Mouse (Mus musculus): ENCODE results near the gene Rpain.

Gene Rpain

DNA sequence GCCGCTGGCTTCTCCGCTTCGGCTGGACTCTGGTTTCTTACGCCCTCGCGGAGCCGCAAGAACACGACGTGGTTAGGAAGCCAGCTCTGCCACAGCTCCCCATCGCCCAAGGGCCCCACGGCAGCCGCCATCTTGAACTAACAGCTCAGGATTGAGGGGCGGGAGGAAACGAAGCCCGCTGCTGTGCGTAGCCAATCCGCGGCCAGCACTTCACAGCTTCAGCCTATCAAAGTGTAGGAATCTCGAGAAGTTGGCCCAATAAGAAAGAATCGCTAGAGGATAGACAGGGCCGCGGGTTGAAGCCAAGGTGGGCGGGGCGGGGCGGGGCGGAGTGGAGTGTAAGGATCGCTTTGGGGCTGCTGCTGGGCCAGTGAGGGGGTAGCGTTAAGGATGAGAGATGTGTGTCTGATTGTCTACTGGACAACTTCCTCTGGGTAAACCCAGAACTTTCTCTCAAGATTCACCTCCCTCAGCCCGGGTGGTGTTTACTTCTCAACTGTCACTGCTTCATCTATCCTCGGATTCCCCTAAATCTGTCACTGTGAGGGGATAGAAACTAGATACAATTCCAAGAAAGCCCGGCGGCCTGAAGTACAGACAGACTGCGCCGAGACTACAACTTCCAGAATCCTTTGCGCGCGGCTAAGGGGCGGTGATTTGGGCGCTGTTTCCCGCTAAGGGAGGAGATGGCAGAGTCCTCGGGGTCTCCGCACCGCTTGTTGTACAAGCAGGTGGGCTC lies at the start of gene Rpain, which contains the start of gene Nup88:
Gene Rpain, plus strand, starts transcription at position 393 of the 739 bp plus-strand sequence.
Gene Nup88, minus strand, starts transcription at position 153 of the 739 bp plus-strand sequence.
- peak; percentile 96 for DNase-seq

DNA sequence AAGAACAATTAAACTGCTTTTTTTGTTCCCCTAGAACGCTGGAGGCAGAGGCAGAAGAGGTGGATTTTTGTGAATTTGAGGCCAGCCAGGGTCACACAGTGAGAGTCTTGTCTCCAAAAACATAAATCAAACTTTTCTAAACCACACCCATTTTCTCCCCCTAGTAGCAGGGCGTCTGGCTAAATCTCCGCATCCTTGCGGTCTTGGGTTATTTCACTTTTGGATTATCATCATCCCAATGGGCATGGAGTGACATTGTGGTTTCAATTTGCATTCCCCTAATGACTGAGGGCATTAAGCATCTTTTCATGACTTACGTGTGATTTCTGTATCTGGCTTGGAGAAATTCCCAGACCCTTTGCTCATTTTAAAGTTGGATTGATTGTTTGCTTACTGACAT lies 38.6 kb upstream of the Rpain start:
- DNase-seq, result no peak

DNA sequence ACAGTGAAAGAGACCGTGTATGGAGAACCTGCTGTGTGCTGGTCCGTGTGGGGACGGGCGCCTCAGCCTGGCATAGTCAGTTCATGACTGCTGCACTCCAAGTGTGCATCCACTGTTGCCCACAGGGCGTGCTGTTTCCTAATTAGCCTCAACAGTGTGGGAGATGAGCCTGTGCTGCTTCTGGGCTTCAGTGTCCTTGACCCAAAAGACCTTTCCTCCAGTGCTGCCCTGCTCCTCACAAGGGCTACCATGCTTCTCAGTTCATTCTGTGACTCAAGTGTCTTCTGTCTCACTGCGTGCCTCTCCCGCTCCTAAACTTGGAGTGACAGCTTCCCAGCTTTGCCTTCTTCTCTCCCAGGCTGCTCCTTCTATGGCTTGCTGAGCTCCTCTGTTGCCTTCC lies 34.7 kb upstream of the Rpain start:
- no peak for DNase-seq

DNA sequence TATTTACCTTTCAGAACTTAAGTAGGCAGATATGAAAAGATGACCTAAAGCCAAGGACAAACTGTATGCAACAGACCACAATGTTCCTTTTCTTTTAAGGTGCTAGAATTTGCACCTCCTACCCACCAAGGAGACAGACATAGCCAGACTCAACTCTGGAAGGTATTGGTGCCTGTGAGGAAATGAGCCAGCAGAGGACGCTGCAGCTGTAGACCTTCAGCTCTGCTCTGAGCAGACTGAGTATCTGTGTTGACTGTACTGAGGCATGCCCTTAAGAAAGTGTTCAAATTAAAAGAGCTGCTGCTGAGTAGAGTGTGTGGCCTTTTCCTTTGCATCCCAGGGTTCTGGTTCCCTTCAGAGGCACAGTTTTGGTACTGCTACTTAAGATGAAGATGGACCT lies 27.4 kb upstream of the Rpain start:
- no peak for DNase-seq

DNA sequence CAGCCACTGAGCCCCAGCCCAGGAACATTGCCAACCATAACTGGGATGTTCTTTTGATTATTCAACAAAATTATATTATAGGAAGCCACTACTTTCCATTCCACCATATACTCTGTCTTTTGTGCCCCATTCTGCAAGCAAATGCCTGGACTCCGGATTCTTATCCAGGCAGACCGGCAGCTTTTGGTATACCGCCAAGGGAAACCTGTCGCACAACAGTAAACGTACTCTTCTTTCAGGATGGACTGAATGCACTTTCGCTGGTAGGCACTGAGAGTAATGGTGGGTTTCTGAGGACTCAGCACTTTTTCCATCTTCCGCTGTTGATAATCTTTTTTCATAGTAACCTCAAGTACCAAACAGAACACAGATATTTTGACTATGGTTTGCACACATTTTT lies 26.4 kb upstream of the Rpain start:
- no peak for DNase-seq

DNA sequence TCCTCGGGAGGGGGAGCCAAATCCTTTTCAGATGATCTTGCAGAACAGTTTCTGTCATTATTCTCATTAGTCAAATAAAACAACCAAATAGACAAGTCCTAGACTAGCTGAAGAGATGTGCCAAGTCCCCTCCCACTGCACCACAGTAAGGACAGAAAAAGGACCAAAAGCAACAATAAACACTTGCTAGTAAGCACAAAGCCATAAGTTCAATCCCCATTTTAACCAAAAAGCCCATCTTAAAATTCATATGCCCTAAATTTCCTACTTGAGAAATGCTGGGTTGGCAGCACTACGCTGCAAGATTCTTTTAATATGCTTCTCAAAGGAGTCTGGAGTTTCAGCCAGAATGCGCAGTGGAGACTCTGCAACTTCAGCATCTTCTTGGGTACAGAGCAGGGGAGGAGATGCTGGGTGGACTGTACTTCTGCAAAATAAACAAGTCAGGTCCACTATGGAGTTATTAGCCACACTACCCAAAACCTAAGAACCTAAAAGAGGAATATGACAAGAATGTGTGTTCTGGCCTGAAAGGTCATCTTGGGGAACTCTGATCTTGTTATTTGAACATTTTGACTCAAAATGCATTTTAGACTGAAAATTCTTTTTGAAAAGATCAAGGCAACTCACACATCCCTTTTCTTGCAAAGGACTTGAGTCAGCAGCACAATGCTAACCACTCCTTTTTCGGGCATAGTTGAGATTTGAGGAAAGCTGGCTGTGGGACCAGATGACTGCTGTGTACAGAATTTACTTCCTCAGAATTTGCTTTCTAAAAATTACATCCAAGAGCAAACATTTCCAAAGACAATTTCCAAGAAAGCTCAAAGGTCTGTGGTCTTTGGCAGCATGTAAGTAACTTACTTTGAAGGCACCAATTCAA lies 24.8 kb upstream of the Rpain start:
- DNase-seq, result no peak

DNA sequence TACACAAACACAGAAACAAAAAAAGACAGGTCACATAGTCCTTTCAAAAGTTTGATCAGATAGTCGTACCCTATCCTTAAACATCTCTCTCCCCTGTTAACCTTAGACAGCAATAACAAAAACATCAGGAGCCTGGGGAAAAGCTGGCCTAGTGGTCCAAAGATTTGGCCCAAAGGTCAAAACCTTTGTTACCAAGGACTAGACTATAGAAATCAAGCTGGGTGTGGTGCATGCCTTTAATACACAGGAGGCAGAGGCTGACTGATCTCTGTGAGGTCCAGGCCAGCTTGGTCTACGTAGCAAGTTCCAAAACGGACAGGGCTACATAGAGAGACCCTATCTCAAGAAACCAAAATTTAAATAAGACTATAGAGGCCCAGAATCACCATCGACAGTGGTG lies 15.3 kb upstream of the Rpain start:
- no peak for DNase-seq

DNA sequence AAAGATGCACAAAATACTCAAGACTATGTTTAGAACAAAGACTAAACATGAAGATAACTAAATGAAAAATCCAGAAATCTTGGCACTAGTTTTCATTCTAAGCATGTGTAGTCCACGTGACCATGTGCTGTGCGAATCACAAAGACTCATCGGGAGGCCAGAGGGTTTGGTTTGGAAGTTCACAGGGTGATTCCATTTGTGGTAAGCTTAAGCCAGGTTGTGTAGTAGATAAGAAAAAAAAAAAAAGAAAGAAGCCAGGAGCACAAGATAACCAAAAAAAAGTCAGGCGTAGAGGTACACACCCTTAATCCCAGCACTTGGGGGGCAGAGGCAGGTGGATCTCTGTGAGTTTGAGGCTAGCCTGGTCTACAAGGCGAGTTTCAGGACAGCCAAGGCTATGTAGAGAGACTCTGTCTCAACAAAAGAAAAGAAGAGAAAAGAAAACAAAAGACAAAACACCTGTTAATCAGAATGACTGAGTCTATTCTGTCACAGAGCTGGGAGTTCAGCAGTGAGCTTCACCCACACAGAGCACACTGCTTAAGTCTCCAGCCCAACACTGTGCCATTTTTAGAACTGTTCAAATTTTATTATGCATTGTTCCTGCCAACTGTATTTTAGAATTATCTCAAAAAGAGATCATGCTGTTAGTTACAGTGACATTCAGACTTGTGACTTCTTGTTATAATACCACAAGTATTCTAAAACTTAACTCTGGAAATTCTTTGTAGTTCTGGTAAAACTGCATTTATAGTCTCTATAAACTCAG lies 9.0 kb upstream of the Rpain start:
- DNase-seq, result no peak

DNA sequence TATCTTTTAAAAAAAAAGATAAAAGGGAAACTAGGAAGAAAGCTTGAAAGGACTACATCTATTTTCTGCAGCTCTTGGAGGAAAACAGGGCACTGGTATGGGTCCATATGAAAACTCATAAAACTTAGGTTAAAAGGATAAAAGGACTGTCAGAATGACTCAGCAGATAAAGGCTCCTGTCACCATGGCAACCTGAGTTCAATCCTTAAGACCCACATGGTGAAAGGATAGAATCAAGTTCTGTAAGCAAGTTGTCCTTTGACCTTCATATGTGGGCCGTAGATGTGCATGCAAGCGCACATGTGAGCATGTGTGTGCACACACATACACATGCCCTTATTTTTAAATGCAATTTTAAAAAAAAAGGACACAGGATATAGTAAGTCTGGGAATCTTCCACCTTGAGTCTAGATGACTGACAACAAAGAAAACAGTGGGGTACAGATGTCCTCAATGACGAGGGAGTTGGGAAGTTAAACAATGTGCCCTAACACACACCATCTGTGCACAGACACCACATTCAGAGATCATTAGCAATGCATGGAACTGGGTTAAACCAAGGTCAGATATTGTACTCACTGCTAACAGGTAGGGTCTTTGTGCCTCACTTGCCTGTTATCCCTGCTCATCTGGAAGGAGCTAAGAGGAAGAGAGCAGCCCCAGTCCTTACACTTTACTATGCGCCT lies 5.6 kb upstream of the Rpain start:
- DNase-seq, result no peak

DNA sequence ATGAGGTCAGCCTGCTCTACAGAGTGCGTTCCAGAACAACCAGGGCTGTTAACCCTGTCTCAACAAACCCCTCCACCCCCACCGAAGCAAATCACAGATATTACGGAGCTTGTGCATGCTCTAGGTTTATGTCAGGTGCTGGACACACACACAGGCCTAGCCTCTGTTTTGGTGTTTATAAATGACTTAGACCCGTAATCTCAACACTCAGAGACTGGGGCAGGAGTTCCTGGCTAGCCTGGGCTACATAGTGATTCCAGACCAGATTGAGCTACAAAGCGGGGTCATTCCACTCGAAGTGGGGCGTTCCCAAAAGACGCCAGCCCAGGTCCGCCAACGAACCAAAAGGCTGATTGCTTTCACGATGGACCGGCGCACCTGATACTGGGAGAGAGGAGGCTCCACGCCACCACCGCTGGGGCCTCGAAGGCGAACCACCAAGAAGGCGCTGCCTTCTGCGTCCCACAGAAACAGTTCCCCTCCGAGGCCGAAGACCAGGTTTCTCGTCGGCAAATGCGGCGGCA lies 680 bp upstream of the Rpain start:
- no peak for DNase-seq

DNA sequence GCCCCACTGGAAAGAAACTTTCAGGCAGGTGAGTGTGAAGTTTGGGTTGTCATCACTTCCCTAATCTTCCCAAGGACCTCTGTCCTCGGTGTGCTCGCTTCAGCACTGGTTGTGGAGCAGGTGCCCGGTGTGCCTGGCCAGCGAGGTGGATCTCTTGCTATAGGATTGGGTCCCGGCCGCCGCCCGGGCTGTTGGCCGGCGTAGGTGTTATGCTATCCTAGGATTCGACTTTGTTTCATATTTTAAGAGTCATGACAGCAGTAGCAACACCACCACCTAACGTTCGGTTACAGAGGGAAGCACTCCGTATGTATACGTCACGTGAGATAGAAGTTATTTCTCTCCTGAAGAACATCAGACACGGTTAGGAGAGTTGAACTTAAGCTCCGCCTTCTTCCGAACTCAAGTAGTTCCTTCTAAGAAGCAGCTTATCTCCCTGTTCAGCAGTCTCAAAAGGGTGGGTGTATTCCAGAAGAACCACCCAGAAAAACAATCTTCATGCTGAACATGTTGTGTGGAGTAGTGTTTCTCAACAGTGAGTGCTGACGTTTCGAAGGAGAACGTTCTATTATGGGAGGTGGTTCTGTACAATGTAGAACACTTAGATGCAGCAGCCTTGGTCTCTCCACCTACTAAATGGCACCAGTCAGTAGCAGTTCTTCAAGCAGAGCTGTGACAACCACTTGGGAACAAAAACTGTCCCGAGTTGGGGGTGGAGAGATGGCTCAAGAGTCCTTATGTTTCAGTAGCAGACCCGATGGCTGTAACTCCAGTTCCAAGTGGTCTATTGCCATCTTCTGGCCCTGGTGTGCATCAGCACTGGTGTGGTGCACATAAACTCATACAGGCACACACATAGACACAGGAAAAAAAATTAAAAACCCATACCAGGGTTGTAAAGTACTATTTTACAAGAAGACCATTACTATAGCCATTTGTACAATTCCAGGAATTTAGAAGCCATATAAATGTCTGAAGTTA lies 837 bp downstream of the Rpain start:
- DNase-seq, result no peak

DNA sequence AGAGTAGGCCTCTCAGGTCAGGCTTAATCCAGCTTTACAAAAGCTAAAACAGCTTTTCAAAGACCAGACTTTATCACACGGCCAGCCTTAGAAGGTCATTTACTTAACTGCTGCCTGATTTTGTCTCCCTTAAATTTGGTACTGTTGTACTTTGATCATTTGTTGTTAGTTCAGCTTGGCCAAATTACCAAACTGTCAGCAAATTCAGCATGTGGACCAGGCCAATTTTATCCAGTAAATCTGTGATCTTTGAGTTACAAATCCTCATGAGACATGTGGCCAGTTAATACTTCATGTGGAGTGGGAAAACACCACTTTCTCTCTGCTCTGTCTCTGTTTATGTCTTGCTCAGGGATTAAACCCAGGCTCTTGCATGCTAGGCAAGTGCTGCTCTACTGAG lies 2.6 kb downstream of the Rpain start:
- DNase-seq, result no peak

DNA sequence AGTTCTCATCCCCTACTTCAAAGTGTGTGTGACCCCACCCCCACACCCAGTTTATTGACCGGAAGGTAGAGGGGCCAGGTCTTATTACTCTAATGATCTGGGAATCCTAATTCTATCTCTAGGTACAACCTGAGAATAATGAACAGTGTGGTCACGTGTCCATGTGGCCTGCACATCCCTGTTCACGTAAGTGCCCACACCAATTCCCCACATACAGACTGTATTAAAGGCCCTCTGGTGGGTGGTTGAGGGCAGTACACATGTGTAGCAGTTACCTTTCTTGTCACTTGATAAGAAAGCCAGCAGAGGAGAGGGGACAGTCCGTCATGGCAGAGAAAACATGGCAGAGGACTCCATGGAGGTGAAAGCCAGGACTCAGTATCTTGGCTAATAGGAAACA lies 3.9 kb downstream of the Rpain start:
- DNase-seq, result no peak

DNA sequence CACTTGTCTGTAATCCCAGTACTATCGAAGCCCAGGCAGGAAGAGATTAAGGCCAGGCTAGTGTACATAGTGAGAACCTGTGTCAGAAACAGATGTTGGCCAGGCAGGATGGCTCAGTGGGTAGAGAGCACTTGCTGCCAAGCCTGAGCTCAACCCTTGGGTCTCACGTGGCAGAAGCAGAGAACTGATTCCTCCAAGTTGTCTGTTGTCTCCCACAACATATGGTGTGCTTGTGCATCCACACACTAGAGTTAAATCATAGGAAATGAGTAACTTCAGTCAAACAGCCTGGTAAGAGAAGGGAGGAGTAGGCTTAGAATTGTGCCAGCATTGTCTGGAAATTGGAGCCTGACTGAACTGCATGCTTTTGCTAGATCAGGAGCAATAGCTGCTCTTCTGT lies 5.2 kb downstream of the Rpain start:
- peak; percentile 61 for DNase-seq

DNA sequence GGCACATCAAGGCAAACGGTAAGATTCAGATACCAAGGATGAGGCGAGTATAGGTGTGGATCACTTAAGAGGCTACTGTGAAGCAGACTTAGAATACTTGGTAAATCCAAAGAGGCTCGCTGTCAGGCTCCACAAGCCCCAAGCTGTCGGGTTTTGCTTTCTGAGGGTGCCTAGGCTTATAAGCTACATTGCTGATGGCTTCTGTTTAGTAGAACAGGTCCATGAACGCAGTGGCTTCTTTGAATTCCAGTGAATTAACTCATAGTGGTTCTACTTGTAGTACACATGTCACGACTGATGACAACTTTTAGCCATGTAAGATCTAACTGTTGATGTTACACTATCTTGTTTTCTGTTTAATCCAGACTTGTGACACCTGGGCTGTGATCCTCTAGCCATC lies 7.3 kb downstream of the Rpain start:
- no peak for DNase-seq

DNA sequence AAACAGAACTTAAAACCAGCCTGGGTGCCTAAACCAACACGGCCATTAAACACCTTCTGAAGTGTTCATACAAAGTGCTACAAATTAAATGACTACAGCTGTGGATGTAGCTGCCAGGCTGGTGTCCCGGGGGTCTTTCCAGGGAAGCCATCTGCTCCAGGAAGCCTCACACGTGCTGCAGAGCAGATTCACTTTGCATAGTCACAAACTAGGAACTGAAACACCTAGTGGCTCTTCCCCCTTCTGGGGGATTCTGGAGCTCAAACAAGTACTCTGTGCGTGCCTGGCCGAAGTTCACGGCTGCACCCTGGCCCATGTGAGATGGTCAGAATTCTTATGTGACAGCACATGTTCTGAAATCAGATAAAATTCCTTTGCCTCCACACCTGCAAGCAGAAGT lies 10.2 kb downstream of the Rpain start:
- DNase-seq, result no peak

DNA sequence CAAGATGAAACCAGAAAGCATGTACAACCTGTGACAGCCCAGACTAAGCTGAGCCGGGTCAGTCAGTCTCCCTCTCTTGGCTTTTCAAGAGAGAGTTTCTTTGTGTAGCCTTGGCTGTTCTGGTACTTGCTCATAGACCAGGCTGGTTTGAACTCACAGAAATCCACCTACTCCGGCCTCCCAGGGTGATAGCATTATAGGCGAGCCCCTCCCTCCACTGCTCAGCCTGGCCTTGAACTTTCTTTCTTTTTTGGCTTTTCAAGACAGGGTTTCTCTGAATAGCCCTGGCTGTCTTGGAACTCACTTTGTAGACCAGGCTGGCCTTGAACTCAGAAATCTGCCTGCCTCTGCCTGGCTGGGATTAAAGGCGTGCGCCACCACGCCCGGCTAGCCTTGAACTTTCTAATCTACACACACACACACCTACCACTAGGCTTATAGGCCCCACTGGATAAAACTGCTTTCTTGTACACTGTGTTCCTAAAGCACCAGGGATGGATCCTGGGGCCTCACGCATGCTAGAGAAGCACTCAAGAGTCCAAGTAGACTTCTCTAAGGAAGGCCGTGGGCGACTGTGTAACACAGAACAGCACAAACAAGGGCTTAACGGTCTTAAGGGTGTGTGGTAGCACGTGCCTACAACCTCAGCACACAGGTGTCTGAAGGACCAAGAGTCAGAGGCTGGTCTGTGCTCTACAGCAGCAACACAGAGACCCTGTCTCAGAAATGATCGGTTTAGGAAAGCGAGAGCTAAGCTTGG lies 10.9 kb downstream of the Rpain start:
- no peak for DNase-seq

DNA sequence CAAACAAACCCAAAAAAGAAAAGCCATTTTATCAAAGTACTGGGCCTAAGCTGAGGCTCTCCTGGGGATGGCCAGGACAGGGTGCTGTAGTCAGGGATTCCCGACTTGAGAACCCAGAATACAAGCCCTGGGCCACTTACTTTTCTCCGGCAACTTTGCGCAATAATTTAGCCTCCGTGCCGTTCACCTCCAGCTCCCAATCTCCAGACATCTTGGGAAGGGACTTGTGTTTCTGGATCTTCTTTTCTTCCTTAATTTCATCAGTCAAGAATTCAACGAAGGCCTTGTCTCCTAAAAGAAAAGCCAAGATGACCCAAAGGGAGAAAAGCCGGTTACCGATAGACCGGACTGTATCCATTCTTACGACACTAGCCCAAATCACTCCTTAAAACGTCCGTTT lies 12.0 kb downstream of the Rpain start:
- no peak for DNase-seq

DNA sequence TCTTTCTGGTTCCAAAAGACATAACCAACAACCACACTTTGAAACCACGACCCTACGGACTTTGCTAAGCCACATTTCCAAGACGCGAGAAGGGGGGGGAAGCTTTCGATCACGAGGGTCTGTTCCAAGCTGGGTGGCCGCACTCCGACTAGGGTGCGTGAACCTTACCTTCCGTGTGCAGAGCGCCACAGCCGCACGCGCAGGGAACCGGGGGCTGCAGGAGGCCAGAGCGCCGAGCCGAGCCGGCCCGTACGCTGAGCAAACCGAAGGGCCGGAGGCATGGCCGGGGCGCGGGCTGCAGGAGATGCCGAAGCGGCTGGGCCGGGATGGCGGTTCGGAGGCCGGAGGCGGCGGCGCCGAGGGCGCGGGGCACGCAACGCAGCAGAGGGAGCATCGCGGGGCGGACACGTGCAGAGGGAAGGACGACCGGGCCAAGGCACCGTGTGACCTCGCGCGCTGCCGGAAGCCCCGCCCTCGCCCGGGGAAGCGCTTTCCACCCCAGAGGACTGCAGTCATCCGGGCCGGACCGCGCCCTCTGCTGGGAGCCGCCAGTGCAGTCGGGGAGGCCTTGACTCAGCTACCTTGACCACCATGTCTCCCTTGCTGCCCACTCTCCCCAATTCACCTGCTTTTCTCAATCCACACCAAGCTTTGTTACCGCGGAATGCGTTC lies 12.7 kb downstream of the Rpain start, which contains the start of gene C1qbp:
Gene C1qbp, minus strand, starts transcription at position 470 of the 672 bp plus-strand sequence.
- DNase-seq, result peak; percentile 93

DNA sequence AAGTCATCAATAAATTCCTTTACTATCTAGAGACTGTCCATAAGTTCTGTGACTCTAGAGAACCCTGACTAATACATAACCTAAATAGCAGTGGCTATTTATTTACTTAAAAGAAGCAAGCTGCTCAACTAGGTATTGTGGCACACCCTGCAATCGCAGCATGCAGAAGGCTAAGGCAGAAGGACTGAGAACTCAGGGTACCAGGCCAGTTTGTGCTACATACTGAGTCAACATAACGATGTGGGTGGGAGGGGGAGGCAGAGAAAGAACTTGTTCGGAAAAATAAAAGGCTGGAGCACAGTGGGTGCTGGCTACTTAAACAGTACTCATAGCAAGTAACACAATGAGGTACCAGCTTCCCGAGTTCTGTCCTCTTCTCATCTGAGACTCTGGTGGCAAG lies 31.2 kb downstream of the Rpain start:
- peak; percentile 85 for DNase-seq
